Mouse (Mus musculus) heart, postnatal 0 days (tissue): ENCODE results near the gene Efcab9.

ENCODE experiments used
- CTCF ChIP-seq: IDR thresholded peaks from 2 replicates; pipeline ENCODE4 v1.5.1; 2016; ENCODE audit warnings: antibody characterized with exemption, control low read depth, low read depth
- EP300 ChIP-seq: IDR thresholded peaks from 2 replicates; pipeline ENCODE4 v1.6.1; 2016; ENCODE audit warnings: antibody characterized with exemption, low read depth

DNA sequence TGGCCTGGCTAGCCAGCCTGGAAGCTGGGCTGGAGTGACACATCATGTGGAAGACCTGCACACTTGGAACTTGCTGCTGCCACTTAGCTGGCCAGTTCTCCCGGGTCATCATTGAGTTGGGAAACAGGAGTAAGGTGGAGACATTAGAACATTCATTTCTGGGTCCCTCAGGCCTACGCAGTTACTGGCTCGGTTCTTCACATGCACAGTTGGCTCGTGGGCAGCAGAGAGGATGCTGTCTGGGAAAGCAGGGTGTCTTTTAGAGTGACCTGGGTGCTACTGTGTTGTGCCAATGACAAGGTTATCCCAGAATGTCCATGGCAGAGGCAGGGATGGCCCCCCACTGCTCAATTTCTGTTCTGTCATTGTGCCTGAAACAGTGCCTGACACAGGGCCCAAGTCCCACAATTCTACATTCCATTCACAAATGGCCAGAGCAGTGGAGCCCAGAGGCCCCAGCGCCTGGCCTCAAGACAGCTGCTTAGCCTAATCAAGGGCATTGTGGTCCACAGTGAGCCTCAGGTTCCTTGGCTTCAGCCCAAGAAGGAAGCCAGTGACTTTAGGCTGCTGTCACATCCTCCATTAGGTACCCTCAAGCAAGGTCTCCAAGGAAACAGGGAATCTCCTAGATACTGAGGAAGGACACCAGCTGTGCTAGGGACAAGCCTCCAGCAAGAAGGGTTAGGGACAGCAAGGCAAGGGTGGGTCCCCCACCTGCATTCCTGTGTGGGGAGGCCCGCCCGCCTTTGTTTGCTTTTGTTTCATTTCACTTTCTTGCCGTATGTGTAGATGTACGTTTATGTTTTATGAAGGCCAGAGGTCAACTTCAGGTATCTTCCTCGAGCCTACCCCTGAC lies 35.3 kb upstream of the Efcab9 start:
- no peak for TF ChIP-seq EP300
- TF ChIP-seq CTCF, result no peak
